Mouse (Mus musculus): ENCODE measurements around the gene Smc5. TPM values are rescaled to one million over a fixed set of nuclear protein-coding genes. Genes with fewer than 3 reads are reported as not detected.

The Smc5 gene
- total RNA-seq, 2 experiments from 2014 or later: 45.6 to 50.6 TPM

Other genes with a start within 250 kb of the Smc5 start
- gene Klf9, start 132.7 kb downstream of the Smc5 start, total RNA-seq (2015): 7.0 and 9.4 TPM in 2 replicates
- 5.4 and 6.2 TPM in 2 replicates for gene Klf9, start 132.7 kb downstream of the Smc5 start, total RNA-seq (2017)
- not detected in 2 replicates for gene Mamdc2, start 174.5 kb upstream of the Smc5 start, total RNA-seq (2015)
- gene Mamdc2, start 174.5 kb upstream of the Smc5 start, total RNA-seq (2017): not detected in 2 replicates

Data from megakaryocyte, adult 5-6 weeks (primary cell).